Mouse (Mus musculus) bone marrow macrophage, adult 2 months (primary cell): ENCODE measurements around the gene Osm. TPM values are rescaled to one million over a fixed set of nuclear protein-coding genes. Genes with fewer than 3 reads are reported as not detected.

Source experiments
- H3K27ac ChIP-seq: 2 replicates; pipeline ENCODE4 v1.5.1; 2012; ENCODE audit warnings: low read depth, low read length; ENCODE audit not compliant: insufficient read depth
- H3K4me1 ChIP-seq: 2 replicates; pipeline ENCODE4 v1.6.1; 2012; ENCODE audit warnings: low read length; ENCODE audit not compliant: control insufficient read depth, insufficient read depth
- H3K4me3 ChIP-seq: 2 replicates; pipeline ENCODE4 v1.5.1; 2012; ENCODE audit warnings: mild to moderate bottlenecking, low read length, moderate library complexity; ENCODE audit not compliant: insufficient read depth
- CTCF ChIP-seq: IDR thresholded peaks from 2 replicates; pipeline ENCODE4 v1.5.1; 2012; ENCODE audit warnings: low read depth, mild to moderate bottlenecking, low read length, moderate library complexity
- POLR2A ChIP-seq: IDR thresholded peaks from 2 replicates; pipeline ENCODE4 v1.6.1; 2012; ENCODE audit warnings: mild to moderate bottlenecking, low read depth, low read length, borderline replicate concordance
- polyA plus RNA-seq: library from polyadenylated mRNA; stranded (reverse); fragments of >200 nt; gene quantifications from 2 replicates; pipeline ENCODE4 v1.2.4, GENCODE M21; 2012; ENCODE audit not compliant: missing spikeins, insufficient read depth, insufficient read length

Gene Osm
- polyA plus RNA-seq, 1 experiment: 5.3 TPM

DNA sequence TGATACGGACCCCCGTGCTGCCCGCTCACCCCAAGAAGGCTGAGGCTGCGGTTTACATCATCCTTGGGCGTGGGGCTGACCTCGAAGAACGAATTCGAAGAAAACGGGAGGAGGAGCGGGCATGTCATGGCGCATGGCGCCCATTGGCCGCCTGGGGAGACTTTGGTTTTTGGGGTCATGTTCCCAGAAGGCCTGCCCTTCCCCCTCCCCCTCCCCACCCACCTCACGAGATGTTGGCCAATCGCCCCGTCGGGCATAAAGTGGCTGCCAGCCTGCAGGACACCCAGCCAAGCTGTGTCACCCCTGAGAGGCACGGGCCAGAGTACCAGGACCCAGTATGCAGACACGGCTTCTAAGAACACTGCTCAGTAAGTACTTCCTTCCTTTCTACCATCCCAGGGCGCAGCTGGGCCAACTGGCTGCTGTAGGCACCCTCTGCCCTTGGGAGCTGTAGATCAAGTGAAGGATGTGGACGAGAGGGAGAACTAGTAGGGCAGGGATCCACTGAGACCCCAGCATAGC lies 387 bp downstream of the Osm start:
- H3K27ac ChIP-seq: peak overlapping the region; percentile 86
- H3K4me3 ChIP-seq: peak overlapping the region; percentile 82
- TF ChIP-seq POLR2A: no peak
- no peak for TF ChIP-seq CTCF
- H3K4me1 ChIP-seq: peaks cover 48% of the 10 kb centered on the region

DNA sequence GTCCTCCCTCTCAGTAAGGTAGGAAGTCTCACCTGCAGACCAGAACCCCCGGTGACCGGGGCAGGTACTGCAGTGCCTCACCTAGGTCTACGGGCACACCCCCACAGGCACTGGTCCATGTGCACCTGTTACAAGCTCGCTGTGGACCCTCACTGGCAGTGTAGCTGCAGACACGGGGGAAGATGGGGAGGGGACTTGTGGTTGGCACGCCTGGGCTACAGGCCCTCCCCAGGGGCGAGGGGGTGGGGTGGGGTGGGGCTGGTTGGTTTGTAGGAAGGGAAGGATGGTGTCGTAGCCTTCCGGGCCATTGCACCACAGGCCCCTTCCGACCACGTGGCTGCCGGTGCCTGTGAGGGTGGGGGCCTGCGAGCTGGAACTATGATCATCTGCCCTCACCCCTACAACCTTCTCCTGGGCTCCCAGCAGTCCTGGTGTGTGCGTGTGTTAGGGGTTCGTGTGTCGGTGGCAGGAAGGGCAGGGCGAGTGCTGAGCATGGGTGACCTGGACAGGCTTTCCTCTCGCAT lies 1.2 kb downstream of the Osm start:
- TF ChIP-seq POLR2A (no peak), CTCF (no peak)
- H3K4me3 ChIP-seq: peak overlapping the region; percentile 82
- peaks cover 41% of the 10 kb centered on the region for H3K4me1 ChIP-seq
- peak overlapping the region; percentile 86 for H3K27ac ChIP-seq

DNA sequence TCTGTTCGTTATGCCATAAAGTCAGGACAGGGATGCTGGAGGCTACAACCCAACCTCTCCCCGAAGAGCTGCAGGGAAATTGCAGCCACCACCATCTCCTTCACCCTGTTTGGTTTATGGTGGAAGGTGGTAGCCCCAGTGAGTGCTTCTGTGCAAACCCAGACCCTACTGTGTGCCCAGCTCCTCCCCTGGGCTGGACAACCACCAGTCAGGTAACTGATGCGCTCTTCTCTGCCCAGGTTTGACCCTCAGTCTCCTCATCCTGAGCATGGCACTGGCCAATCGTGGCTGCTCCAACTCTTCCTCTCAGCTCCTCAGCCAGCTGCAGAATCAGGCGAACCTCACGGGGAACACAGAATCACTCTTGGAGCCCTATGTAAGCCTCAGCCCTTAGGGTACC lies 1.9 kb downstream of the Osm start:
- Histone ChIP-seq H3K27ac (no peak overlapping the region), H3K4me3 (peak overlapping the region; percentile 82), H3K4me1 (peaks cover 36% of the 10 kb centered on the region)
- no peak for TF ChIP-seq POLR2A
- no peak for TF ChIP-seq CTCF

- H3K4me1 ChIP-seq: peaks cover 35% of the 10 kb centered on the region
- TF ChIP-seq CTCF: no peak
- no peak for TF ChIP-seq POLR2A
- H3K4me3 ChIP-seq: no peak overlapping the region
- H3K27ac ChIP-seq: peak overlapping the region; percentile 38; the same call in 1 of the 2 replicates
These were observed 3.5 kb downstream of the Osm start for GRCm38 (mm10) chr11:4239691-4240090.

DNA sequence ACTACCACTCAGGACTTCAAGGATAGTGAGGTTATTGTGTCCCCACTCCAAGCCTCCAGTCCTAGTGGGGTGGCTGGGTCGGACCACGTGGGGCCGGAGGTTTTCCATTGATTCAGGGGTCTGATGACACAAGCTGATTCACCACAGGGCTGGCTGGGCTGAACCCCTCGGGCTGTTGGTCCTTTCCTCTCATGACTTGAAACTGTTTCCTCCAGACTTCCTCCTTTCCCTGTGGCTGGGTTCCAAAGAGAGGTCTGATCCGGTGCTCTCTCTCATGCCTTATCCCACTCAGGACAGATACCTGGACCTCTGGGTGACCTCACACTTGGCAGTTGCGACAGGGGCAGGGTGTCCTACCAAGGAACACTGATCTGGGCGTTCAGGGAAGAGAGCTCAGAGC lies 3.9 kb downstream of the Osm start:
- Histone ChIP-seq H3K27ac (peak overlapping the region; percentile 38), H3K4me3 (no peak overlapping the region), H3K4me1 (peaks cover 33% of the 10 kb centered on the region)
- TF ChIP-seq CTCF (no peak), POLR2A (no peak)

DNA sequence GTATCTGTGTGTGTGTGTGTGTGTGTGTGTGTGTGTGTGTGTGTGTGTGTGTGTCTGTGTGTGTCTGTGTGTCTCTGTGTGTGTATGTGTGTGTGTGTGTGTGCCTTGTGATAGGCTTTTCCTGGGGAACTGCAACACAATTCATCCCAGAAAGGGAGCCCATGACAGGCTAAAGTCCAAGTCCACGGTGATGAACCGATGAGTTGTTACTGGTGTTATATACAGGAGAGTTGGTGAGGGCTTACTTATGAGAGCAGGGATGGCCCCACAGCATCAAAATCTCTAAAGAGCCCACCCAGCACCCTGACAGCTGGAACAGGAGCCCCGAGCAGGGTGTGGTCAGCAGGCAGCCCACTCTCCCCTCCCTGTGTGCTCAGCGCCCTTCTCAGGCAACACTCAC lies 5.0 kb downstream of the Osm start:
- Histone ChIP-seq H3K4me3 (no peak overlapping the region), H3K4me1 (peaks cover 25% of the 10 kb centered on the region), H3K27ac (no peak overlapping the region)
- TF ChIP-seq CTCF: no peak
- TF ChIP-seq POLR2A: no peak

GRCm38 (mm10) chr11:4246126-4246525 lies 9.9 kb downstream of the Osm start:
- Histone ChIP-seq H3K4me1 (peaks cover 3% of the 10 kb centered on the region; the same call in 1 of the 2 replicates), H3K27ac (no peak overlapping the region), H3K4me3 (no peak overlapping the region)
- TF ChIP-seq CTCF (no peak), POLR2A (no peak)

DNA sequence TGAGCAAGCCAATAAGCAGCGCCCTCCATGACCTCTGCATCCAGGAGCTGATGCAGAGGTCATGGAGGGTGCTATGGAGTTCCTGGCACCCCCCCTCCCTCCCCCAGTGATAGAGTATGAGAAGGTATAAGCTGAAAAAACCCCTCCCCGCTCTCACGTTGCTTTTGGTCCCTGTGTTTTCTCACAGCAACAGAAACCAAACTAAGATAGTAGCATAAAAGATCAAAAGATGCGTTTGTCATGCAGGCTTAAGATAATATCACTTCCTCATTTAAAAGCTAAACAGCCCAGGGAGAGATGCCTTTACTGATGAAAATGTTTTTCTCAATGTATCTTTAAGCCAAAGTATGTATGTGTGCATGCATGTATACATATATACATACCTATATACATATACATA lies 10.4 kb downstream of the Osm start:
- H3K27ac ChIP-seq: no peak overlapping the region
- TF ChIP-seq POLR2A (no peak), CTCF (no peak)
- H3K4me3 ChIP-seq: no peak overlapping the region
- no peaks in the 10 kb centered on the region for H3K4me1 ChIP-seq

- no peaks in the 10 kb centered on the region for H3K4me1 ChIP-seq
- H3K27ac ChIP-seq: no peak overlapping the region
- no peak overlapping the region for H3K4me3 ChIP-seq
- TF ChIP-seq POLR2A (no peak), CTCF (no peak)
These were observed 11.2 kb downstream of the Osm start for GRCm38 (mm10) chr11:4247201-4247959.

- no peak overlapping the region for H3K4me3 ChIP-seq
- no peak for TF ChIP-seq CTCF
- TF ChIP-seq POLR2A: no peak
- no peak overlapping the region for H3K27ac ChIP-seq
- H3K4me1 ChIP-seq: no peaks in the 10 kb centered on the region
These were observed 12.9 kb downstream of the Osm start for GRCm38 (mm10) chr11:4249151-4249550.
